Mouse (Mus musculus): Measurements from ENCODE around the gene Pdzrn4. TPM values are rescaled to one million over a fixed set of nuclear protein-coding genes. Genes with fewer than 3 reads are reported as not detected.

Pdzrn4 gene
- polyA plus RNA-seq, 1 experiment from 2014 or later, result 1.8 TPM

- no peak for DNase-seq
- Histone ChIP-seq H3K27me3 (ENCODE audit: insufficient read depth, low read length) (peaks cover 27% of the 10 kb centered on the region), H3K9me3 (ENCODE audit: low read depth, low read length) (no peaks in the 10 kb centered on the region), H3K4me3 (ENCODE audit: low read depth, low read length) (no peak overlapping the region), H3K4me2 (no peak overlapping the region), H3K9ac (no peak overlapping the region), H3K36me3 (ENCODE audit: insufficient read depth) (no peaks in the 10 kb centered on the region), H3K4me1 (ENCODE audit: insufficient read depth) (no peaks in the 10 kb centered on the region), H3K27ac (ENCODE audit: low read depth) (no peak overlapping the region)
- no peak for ATAC-seq (ENCODE audit: insufficient read depth)
- no peak for TF ChIP-seq CTCF (IDR thresholded peaks at IDR 0.05; ENCODE audit: low read depth)
- WGBS, result 36% methylated on average over 2 of the region's 2 CpGs
Measured at GRCm38 (mm10) chr15:92398747-92399146, 2.1 kb downstream of the Pdzrn4 start.

- DNase-seq (peak; percentile 50), ATAC-seq (ENCODE audit: insufficient read depth) (no peak)
- no peak overlapping the region for H3K4me3 ChIP-seq (ENCODE audit: low read depth, low read length)
- no peaks in the 10 kb centered on the region for H3K4me1 ChIP-seq (ENCODE audit: insufficient read depth)
- WGBS, result 37% methylated on average over 5 of the region's 5 CpGs
- peaks cover 27% of the 10 kb centered on the region for H3K27me3 ChIP-seq (ENCODE audit: insufficient read depth, low read length)
- no peaks in the 10 kb centered on the region for H3K36me3 ChIP-seq (ENCODE audit: insufficient read depth)
- H3K9ac ChIP-seq, result no peak overlapping the region
- no peak overlapping the region for H3K27ac ChIP-seq (ENCODE audit: low read depth)
- no peaks in the 10 kb centered on the region for H3K9me3 ChIP-seq (ENCODE audit: low read depth, low read length)
- TF ChIP-seq CTCF (IDR thresholded peaks at IDR 0.05; ENCODE audit: low read depth), result no peak
- no peak overlapping the region for H3K4me2 ChIP-seq
Measured at GRCm38 (mm10) chr15:92399278-92399677, 2.6 kb downstream of the Pdzrn4 start.

DNA sequence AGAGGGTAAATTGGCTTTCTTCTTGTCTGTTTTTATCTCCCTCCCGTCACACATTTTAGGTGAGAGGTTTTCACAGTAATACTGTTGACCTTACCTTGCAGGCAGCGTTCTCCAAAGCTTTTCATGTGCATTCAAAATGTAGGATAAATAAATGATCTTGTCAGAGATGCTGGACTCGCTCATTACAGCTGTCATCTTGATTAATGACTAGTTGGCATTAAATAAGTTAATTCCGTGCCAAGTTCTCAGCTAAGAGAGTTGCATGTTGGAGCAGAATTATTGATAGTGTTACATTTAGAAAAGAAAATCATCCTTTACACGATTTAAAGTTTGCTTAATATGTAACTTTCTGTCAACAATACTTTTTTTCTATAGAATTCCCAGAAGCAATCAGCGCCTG lies 4.9 kb downstream of the Pdzrn4 start:
- no peak for TF ChIP-seq CTCF (IDR thresholded peaks at IDR 0.05; ENCODE audit: low read depth)
- DNase-seq, result no peak
- H3K4me2 ChIP-seq, result no peak overlapping the region
- ATAC-seq (ENCODE audit: insufficient read depth), result no peak
- 35% methylated on average over 6 of the region's 6 CpGs for WGBS
- no peak overlapping the region for H3K27ac ChIP-seq (ENCODE audit: low read depth)
- H3K9ac ChIP-seq, result no peak overlapping the region
- no peaks in the 10 kb centered on the region for H3K36me3 ChIP-seq (ENCODE audit: insufficient read depth)
- H3K9me3 ChIP-seq (ENCODE audit: low read depth, low read length), result no peaks in the 10 kb centered on the region
- H3K4me1 ChIP-seq (ENCODE audit: insufficient read depth), result no peaks in the 10 kb centered on the region
- H3K4me3 ChIP-seq (ENCODE audit: low read depth, low read length), result no peak overlapping the region
- H3K27me3 ChIP-seq (ENCODE audit: insufficient read depth, low read length), result peaks cover 14% of the 10 kb centered on the region

DNA sequence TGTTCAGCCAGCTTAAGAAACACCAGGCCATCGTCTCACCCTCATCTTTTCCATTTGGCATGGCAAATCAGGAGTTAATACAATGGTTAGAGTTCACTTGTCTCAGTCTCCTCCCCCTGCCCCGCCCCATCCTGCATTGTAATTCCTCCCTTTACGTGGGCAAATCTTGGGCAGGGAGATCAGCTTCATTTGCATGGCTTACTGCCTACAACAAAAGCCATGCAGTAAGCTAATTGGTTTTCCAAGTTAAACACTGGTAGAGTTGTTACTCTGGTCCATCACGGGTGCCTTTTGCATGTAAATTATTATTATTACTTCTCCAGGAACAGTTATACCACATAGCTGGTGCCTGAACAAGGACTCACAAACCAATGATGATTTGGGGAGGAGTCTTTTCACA lies 18.6 kb downstream of the Pdzrn4 start:
- H3K4me2 ChIP-seq, result no peak overlapping the region
- no peak for TF ChIP-seq CTCF (IDR thresholded peaks at IDR 0.05; ENCODE audit: low read depth)
- no peaks in the 10 kb centered on the region for H3K36me3 ChIP-seq (ENCODE audit: insufficient read depth)
- WGBS, result 36% methylated on average over 4 of the region's 4 CpGs
- no peaks in the 10 kb centered on the region for H3K4me1 ChIP-seq (ENCODE audit: insufficient read depth)
- no peak overlapping the region for H3K9ac ChIP-seq
- no peak for DNase-seq
- no peaks in the 10 kb centered on the region for H3K27me3 ChIP-seq (ENCODE audit: insufficient read depth, low read length)
- H3K9me3 ChIP-seq (ENCODE audit: low read depth, low read length), result no peaks in the 10 kb centered on the region
- no peak overlapping the region for H3K27ac ChIP-seq (ENCODE audit: low read depth)
- no peak for ATAC-seq (ENCODE audit: insufficient read depth)
- no peak overlapping the region for H3K4me3 ChIP-seq (ENCODE audit: low read depth, low read length)

DNA sequence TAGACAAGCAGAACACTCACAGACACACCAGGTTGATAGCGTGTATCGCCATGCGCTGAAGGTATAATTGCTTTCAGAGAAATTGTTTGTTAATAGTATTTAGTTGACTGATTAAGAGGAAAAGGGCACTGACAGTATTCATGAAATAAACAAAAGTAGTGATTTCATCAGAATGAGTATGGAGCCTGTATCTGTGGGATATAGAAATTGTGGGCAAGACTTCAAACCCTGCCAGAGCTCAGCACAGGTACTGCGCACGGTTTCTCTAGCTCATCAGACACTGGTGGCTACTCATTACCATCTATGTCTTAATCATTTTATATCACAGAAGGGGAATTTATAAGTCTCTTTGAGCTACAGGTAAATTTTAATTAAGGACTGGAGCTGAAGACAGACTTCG lies 19.5 kb downstream of the Pdzrn4 start:
- TF ChIP-seq CTCF (IDR thresholded peaks at IDR 0.05; ENCODE audit: low read depth), result no peak
- Histone ChIP-seq H3K4me3 (ENCODE audit: low read depth, low read length) (no peak overlapping the region), H3K27ac (ENCODE audit: low read depth) (no peak overlapping the region), H3K9me3 (ENCODE audit: low read depth, low read length) (no peaks in the 10 kb centered on the region), H3K36me3 (ENCODE audit: insufficient read depth) (no peaks in the 10 kb centered on the region), H3K27me3 (ENCODE audit: insufficient read depth, low read length) (no peaks in the 10 kb centered on the region), H3K9ac (no peak overlapping the region), H3K4me2 (no peak overlapping the region), H3K4me1 (ENCODE audit: insufficient read depth) (no peaks in the 10 kb centered on the region)
- WGBS, result 84% methylated on average over 6 of the region's 6 CpGs
- DNase-seq (no peak), ATAC-seq (ENCODE audit: insufficient read depth) (no peak)

DNA sequence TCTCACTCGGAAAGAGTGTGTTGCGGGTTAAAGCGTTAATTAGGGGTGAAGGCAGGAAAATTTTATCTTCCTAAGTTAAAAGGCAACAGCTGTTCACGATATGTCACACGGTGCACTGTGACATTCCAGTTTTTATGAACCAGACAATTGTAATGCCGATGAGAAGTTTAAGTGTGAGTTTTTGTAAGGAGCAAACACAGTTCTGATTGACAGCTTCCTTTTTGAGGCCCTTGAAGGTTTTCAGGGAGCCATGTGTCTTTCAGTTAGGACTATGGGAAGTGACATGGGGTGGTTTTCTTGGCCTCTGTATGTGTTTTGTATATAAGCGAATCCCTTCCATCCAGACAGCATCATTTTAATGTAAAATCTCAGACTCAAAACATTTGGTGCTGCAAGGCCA lies 20.0 kb downstream of the Pdzrn4 start:
- Histone ChIP-seq H3K36me3 (ENCODE audit: insufficient read depth) (no peaks in the 10 kb centered on the region), H3K27ac (ENCODE audit: low read depth) (no peak overlapping the region), H3K4me3 (ENCODE audit: low read depth, low read length) (no peak overlapping the region), H3K9me3 (ENCODE audit: low read depth, low read length) (no peaks in the 10 kb centered on the region), H3K27me3 (ENCODE audit: insufficient read depth, low read length) (no peaks in the 10 kb centered on the region), H3K4me1 (ENCODE audit: insufficient read depth) (no peaks in the 10 kb centered on the region), H3K4me2 (no peak overlapping the region), H3K9ac (no peak overlapping the region)
- TF ChIP-seq CTCF (IDR thresholded peaks at IDR 0.05; ENCODE audit: low read depth), result no peak
- DNase-seq, result no peak
- 47% methylated on average over 7 of the region's 7 CpGs for WGBS
- no peak for ATAC-seq (ENCODE audit: insufficient read depth)

- TF ChIP-seq CTCF (IDR thresholded peaks at IDR 0.05; ENCODE audit: low read depth), result no peak
- WGBS, result 37% methylated on average over 3 of the region's 3 CpGs
- Histone ChIP-seq H3K9me3 (ENCODE audit: low read depth, low read length) (no peaks in the 10 kb centered on the region), H3K36me3 (ENCODE audit: insufficient read depth) (no peaks in the 10 kb centered on the region), H3K27ac (ENCODE audit: low read depth) (no peak overlapping the region), H3K27me3 (ENCODE audit: insufficient read depth, low read length) (no peaks in the 10 kb centered on the region), H3K4me2 (no peak overlapping the region), H3K9ac (no peak overlapping the region), H3K4me3 (ENCODE audit: low read depth, low read length) (no peak overlapping the region), H3K4me1 (ENCODE audit: insufficient read depth) (no peaks in the 10 kb centered on the region)
- DNase-seq, result no peak
- no peak for ATAC-seq (ENCODE audit: insufficient read depth)
Measured at GRCm38 (mm10) chr15:92417120-92417519, 20.4 kb downstream of the Pdzrn4 start.

GRCm38 (mm10) chr15:92434605-92435004 lies 37.9 kb downstream of the Pdzrn4 start:
- no peaks in the 10 kb centered on the region for H3K9me3 ChIP-seq (ENCODE audit: low read depth, low read length)
- no peak overlapping the region for H3K9ac ChIP-seq
- H3K4me1 ChIP-seq (ENCODE audit: insufficient read depth), result no peaks in the 10 kb centered on the region
- no peak overlapping the region for H3K4me3 ChIP-seq (ENCODE audit: low read depth, low read length)
- H3K36me3 ChIP-seq (ENCODE audit: insufficient read depth), result no peaks in the 10 kb centered on the region
- peak; percentile 70 for TF ChIP-seq CTCF (IDR thresholded peaks at IDR 0.05; ENCODE audit: low read depth)
- no peaks in the 10 kb centered on the region for H3K27me3 ChIP-seq (ENCODE audit: insufficient read depth, low read length)
- DNase-seq, result peak; percentile 78
- WGBS, result 5% methylated on average over 6 of the region's 6 CpGs
- H3K27ac ChIP-seq (ENCODE audit: low read depth), result no peak overlapping the region
- H3K4me2 ChIP-seq, result no peak overlapping the region
- ATAC-seq (ENCODE audit: insufficient read depth), result no peak
